Mouse (Mus musculus) midbrain, embryonic 10.5 days (tissue): Measurements from ENCODE around the gene Cacna2d4. TPM values are rescaled to one million over a fixed set of nuclear protein-coding genes. Genes with fewer than 3 reads are reported as not detected.
"Not testable (repeated sequence)": the region's sequence is repeated elsewhere in the genome, so short reads cannot be mapped to it uniquely, and the experiment has no call there.

ENCODE experiments used
- DNase-seq: peaks from one replicate; pipeline ENCODE4 v3.0.0-alpha.2; 2017; ENCODE audit warnings: low spot score
- H3K27ac ChIP-seq: fragments of 300-500 bp; sonication (generic); replicated peaks from 2 replicates; pipeline ENCODE4 v1.5.1; 2016; ENCODE audit warnings: mild to moderate bottlenecking
- H3K27me3 ChIP-seq: fragments of 300-500 bp; sonication (generic); 2 replicates; pipeline ENCODE4 v1.6.1; 2016; ENCODE audit warnings: low read depth, mild to moderate bottlenecking; ENCODE audit not compliant: poor library complexity, severe bottlenecking
- H3K36me3 ChIP-seq: fragments of 300-500 bp; sonication (generic); 2 replicates; pipeline ENCODE4 v1.6.1; 2016; ENCODE audit warnings: mild to moderate bottlenecking, moderate library complexity
- H3K4me1 ChIP-seq: fragments of 300-500 bp; sonication (generic); 2 replicates; pipeline ENCODE4 v1.6.1; 2016
- H3K4me3 ChIP-seq: fragments of 300-500 bp; sonication (generic); 2 replicates; pipeline ENCODE4 v1.5.1; 2016; ENCODE audit warnings: mild to moderate bottlenecking, moderate library complexity
- H3K9me3 ChIP-seq: fragments of 300-500 bp; sonication (generic); replicated peaks from 2 replicates; pipeline ENCODE4 v1.6.1; 2016; ENCODE audit warnings: mild to moderate bottlenecking
- WGBS: fragments of 180-500 bp; shearing (Covaris S2); methylation state at CpG from one replicate; pipeline ENCODE4 v1.1.7; 2016; 5-methylcytosine and 5-hydroxymethylcytosine counted together
- polyA plus RNA-seq: library from polyadenylated mRNA; unstranded; fragments of >200 nt; fragmentation: Nextera tagmentation; extraction: Ambion mirVana; gene quantifications from 2 replicates; pipeline ENCODE4 v1.2.1, GENCODE M21; 2016

Cacna2d4 gene
- polyA plus RNA-seq, 1 experiment from 2014 or later: 0.12 TPM

DNA sequence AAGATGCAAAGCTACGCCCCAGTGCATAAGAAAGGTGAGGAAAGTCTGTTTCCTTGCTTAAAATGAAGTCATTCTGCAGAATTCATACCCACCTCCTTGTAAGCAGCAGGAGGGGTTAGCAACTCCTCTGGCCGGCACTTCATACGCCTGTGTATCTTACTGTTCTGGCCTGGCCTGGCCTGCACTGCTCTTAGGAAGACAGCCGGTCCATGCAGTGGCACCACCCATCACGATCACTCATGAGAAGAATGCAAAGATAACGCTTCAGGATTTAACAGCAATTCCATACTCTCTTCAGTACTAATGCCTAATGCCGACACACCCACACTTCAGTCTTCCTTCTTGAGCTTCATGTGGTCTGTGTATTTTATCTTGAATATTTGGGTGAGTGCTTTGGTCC lies 32.0 kb upstream of the Cacna2d4 start:
- Histone ChIP-seq H3K27ac (no peak overlapping the region), H3K9me3 (no peaks in the 10 kb centered on the region), H3K27me3 (no peaks in the 10 kb centered on the region), H3K4me1 (peaks cover 15% of the 10 kb centered on the region), H3K36me3 (peaks cover 47% of the 10 kb centered on the region), H3K4me3 (no peak overlapping the region)
- no peak for DNase-seq
- 90% methylated on average over 7 of the region's 7 CpGs for WGBS

GRCm38 (mm10) chr6:119204915-119205314 lies 31.4 kb upstream of the Cacna2d4 start:
- H3K36me3 ChIP-seq: peaks cover 47% of the 10 kb centered on the region
- peaks cover 9% of the 10 kb centered on the region for H3K4me1 ChIP-seq
- WGBS: 65% methylated on average over 3 of the region's 3 CpGs
- no peak overlapping the region for H3K27ac ChIP-seq
- H3K4me3 ChIP-seq: no peak overlapping the region
- DNase-seq: no peak
- H3K27me3 ChIP-seq: no peaks in the 10 kb centered on the region
- H3K9me3 ChIP-seq: no peaks in the 10 kb centered on the region

GRCm38 (mm10) chr6:119206006-119206405 lies 30.3 kb upstream of the Cacna2d4 start:
- not testable (repeated sequence) for H3K9me3 ChIP-seq, DNase-seq, H3K27me3 ChIP-seq, H3K4me1 ChIP-seq, H3K4me3 ChIP-seq, H3K27ac ChIP-seq
- peaks cover 43% of the 10 kb centered on the region for H3K36me3 ChIP-seq
- WGBS: 91% methylated on average over 7 of the region's 7 CpGs

GRCm38 (mm10) chr6:119213375-119213774 lies 23.0 kb upstream of the Cacna2d4 start:
- Histone ChIP-seq H3K9me3 (no peaks in the 10 kb centered on the region), H3K36me3 (peaks cover 50% of the 10 kb centered on the region), H3K27me3 (no peaks in the 10 kb centered on the region), H3K4me3 (no peak overlapping the region), H3K4me1 (no peaks in the 10 kb centered on the region), H3K27ac (no peak overlapping the region)
- WGBS: 86% methylated on average over 5 of the region's 5 CpGs
- no peak for DNase-seq

DNA sequence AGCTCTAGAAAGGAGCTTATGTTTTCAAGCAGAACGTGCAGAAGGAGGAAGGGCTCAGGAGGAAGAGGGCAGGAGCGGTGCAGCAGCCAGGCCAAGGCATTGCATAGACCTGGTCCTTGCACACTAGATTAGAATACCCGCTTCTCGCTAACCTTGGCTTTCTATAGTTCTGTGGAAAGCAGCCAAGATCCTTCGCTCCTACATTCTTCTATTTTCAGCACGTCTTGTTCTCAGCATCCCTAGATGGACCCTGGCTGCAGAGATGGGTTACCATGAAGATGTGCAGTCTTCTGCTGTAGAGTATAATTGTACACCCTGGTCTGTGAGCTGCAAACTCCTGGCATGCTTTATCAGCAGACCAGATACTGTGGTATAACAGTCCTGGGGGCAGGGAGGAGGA lies 22.1 kb upstream of the Cacna2d4 start:
- Histone ChIP-seq H3K9me3 (no peaks in the 10 kb centered on the region), H3K27ac (no peak overlapping the region), H3K4me3 (no peak overlapping the region), H3K4me1 (no peaks in the 10 kb centered on the region), H3K27me3 (no peaks in the 10 kb centered on the region), H3K36me3 (peaks cover 56% of the 10 kb centered on the region)
- DNase-seq: no peak
- 90% methylated on average over 6 of the region's 6 CpGs for WGBS

- Histone ChIP-seq H3K4me1 (no peaks in the 10 kb centered on the region), H3K36me3 (peaks cover 61% of the 10 kb centered on the region), H3K4me3 (no peak overlapping the region), H3K27ac (no peak overlapping the region), H3K27me3 (no peaks in the 10 kb centered on the region), H3K9me3 (no peaks in the 10 kb centered on the region)
- WGBS: 96% methylated on average over 10 of the region's 10 CpGs
- no peak for DNase-seq
Measured at GRCm38 (mm10) chr6:119215040-119215613, 21.2 kb upstream of the Cacna2d4 start.

DNA sequence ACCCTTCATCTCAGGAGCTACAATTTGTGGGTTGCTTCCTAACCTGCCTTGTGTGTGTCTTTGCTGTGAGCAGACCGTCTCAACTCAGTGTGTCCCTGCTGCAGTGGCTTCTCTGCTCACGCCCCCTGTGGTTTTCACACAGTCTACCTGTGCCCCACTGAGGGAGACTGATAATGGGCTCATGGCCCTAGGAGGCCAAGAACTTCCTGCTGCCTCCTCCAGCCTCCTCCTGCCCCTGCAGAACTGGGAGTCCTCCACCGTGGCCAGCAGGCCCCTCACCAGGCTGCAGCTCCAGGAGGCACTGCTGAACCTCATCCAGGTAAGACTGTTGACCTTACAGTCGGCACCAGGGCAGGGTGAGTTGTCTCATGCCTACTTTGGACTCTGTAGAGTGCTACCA lies 18.7 kb upstream of the Cacna2d4 start:
- Histone ChIP-seq H3K4me3 (no peak overlapping the region), H3K4me1 (no peaks in the 10 kb centered on the region), H3K9me3 (no peaks in the 10 kb centered on the region), H3K27ac (no peak overlapping the region), H3K36me3 (peaks cover 73% of the 10 kb centered on the region), H3K27me3 (no peaks in the 10 kb centered on the region)
- DNase-seq: no peak
- 76% methylated on average over 4 of the region's 4 CpGs for WGBS

DNA sequence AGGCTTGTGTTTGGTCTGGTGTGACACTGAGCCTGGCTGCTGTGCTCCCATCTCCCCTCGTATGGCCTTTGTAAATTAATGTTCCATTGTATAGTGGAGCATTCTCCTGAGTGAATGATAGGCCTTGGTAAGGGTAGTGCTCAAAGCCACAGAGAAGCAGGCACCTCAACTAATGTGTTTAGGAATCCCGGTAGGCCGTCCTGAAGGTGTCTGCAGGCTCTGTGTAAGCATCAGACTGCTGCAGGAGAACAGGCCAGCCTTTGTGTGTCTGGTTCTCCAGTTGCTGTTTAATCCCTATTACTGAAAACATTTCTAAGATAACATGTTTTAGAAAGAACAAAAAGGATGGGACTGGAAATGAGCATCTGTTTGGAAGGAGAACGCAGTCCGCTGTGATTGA lies 17.7 kb upstream of the Cacna2d4 start:
- H3K36me3 ChIP-seq: peaks cover 64% of the 10 kb centered on the region
- WGBS: 88% methylated on average over 5 of the region's 5 CpGs
- H3K4me3 ChIP-seq: no peak overlapping the region
- H3K27me3 ChIP-seq: no peaks in the 10 kb centered on the region
- no peak for DNase-seq
- no peak overlapping the region for H3K27ac ChIP-seq
- no peaks in the 10 kb centered on the region for H3K4me1 ChIP-seq
- no peaks in the 10 kb centered on the region for H3K9me3 ChIP-seq

- no peak for DNase-seq
- H3K4me3 ChIP-seq: no peak overlapping the region
- no peaks in the 10 kb centered on the region for H3K9me3 ChIP-seq
- WGBS: 77% methylated on average over 15 of the region's 15 CpGs
- H3K27ac ChIP-seq: no peak overlapping the region
- no peaks in the 10 kb centered on the region for H3K27me3 ChIP-seq
- H3K36me3 ChIP-seq: peaks cover 59% of the 10 kb centered on the region
- no peaks in the 10 kb centered on the region for H3K4me1 ChIP-seq
Measured at GRCm38 (mm10) chr6:119219237-119219870, 17.0 kb upstream of the Cacna2d4 start.

DNA sequence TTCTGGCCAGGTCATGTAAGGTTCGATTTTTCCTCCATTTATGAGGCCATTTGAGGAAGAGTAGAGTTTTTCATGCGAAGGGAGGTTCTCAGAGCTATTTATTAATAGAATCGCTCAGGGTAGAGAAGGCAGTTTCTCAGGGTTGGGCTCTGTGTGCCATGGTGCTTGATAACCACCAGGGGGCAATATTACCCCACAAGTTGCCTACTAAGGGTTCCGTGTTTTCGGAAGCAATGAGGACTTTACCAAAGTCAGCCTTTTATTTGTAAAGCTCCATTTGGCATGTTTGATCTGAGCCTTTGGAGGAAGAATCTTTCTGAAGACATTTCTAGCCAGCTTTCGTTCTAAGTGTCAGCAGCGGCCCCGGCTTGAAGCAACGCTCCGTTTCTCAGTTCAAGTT lies 16.0 kb upstream of the Cacna2d4 start:
- Histone ChIP-seq H3K4me1 (0 out of 2 replicates have a peak, but pooled peaks cover 7% of the 10 kb centered on the region), H3K27me3 (no peaks in the 10 kb centered on the region), H3K36me3 (peaks cover 49% of the 10 kb centered on the region), H3K9me3 (no peaks in the 10 kb centered on the region), H3K27ac (no peak overlapping the region), H3K4me3 (no peak overlapping the region)
- peak; percentile 47 for DNase-seq
- 57% methylated on average over 10 of the region's 10 CpGs for WGBS

DNA sequence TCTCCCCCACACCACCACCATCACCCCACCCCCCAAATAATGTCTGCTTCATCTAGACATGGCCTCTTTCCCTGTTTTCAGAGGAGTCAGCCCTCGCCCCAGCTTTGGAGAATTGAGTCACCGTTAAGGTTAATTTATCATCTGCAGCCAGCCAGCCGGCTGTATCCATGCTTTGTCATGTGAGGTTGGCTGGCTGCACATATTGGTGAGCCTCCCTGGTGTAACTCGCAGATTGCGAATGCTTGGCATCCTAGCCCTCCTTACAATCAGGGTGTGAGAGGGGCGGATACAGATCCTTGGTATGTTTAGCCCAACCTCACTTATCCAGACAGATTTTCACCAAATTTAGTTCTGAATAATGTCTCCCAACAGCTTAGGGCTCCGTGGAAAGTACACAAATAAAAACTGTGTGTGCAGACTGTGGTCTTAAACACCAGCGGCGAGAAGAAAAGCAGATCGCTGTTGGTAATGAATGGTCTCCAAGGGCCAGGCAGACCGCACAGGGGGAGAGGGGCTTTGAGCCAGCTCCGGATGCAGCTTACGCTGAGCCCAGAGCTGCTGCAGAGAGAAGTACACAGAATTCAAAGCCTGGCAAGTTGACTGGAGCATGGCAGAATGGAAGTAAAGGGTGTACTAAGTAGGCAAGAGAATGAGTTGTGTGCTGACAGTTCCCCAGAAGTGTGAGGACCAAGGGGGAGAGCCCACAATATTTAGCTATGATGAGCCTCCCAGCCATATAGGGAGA lies 11.7 kb upstream of the Cacna2d4 start:
- H3K27me3 ChIP-seq: no peaks in the 10 kb centered on the region
- peaks cover 17% of the 10 kb centered on the region for H3K36me3 ChIP-seq
- H3K4me1 ChIP-seq: 0 out of 2 replicates have a peak, but pooled peaks cover 7% of the 10 kb centered on the region
- DNase-seq: no peak
- 82% methylated on average over 13 of the region's 13 CpGs for WGBS
- H3K4me3 ChIP-seq: no peak overlapping the region
- H3K27ac ChIP-seq: no peak overlapping the region
- no peaks in the 10 kb centered on the region for H3K9me3 ChIP-seq

- H3K36me3 ChIP-seq: peaks cover 16% of the 10 kb centered on the region
- 92% methylated on average over 12 of the region's 12 CpGs for WGBS
- no peaks in the 10 kb centered on the region for H3K9me3 ChIP-seq
- H3K4me1 ChIP-seq: 0 out of 2 replicates have a peak, but pooled peaks cover 7% of the 10 kb centered on the region
- DNase-seq: no peak
- no peak overlapping the region for H3K4me3 ChIP-seq
- no peak overlapping the region for H3K27ac ChIP-seq
- no peaks in the 10 kb centered on the region for H3K27me3 ChIP-seq
Measured at GRCm38 (mm10) chr6:119225226-119225625, 11.1 kb upstream of the Cacna2d4 start.

- Histone ChIP-seq H3K27ac (no peak overlapping the region), H3K4me1 (0 out of 2 replicates have a peak, but pooled peaks cover 7% of the 10 kb centered on the region), H3K9me3 (no peaks in the 10 kb centered on the region), H3K36me3 (peaks cover 14% of the 10 kb centered on the region), H3K4me3 (no peak overlapping the region), H3K27me3 (no peaks in the 10 kb centered on the region)
- 95% methylated on average over 6 of the region's 6 CpGs for WGBS
- DNase-seq: no peak
Measured at GRCm38 (mm10) chr6:119225731-119226130, 10.6 kb upstream of the Cacna2d4 start.
